Mouse (Mus musculus) testis, adult 2 months (tissue): ENCODE measurements around the gene Ispd.

Source experiments
- CTCF ChIP-seq: fragments of 200-500 bp; IDR thresholded peaks from 2 replicates; pipeline ENCODE4 v1.5.1; 2012; ENCODE audit warnings: low read depth, mild to moderate bottlenecking, inconsistent platforms, low read length, moderate library complexity; ENCODE audit not compliant: control insufficient read depth, insufficient read depth, insufficient replicate concordance
- POLR2A ChIP-seq: fragments of 200-500 bp; IDR thresholded peaks from 2 replicates; pipeline ENCODE4 v1.6.1; 2012; ENCODE audit warnings: low read depth, mild to moderate bottlenecking, inconsistent platforms, low read length, moderate library complexity; ENCODE audit not compliant: control insufficient read depth

DNA sequence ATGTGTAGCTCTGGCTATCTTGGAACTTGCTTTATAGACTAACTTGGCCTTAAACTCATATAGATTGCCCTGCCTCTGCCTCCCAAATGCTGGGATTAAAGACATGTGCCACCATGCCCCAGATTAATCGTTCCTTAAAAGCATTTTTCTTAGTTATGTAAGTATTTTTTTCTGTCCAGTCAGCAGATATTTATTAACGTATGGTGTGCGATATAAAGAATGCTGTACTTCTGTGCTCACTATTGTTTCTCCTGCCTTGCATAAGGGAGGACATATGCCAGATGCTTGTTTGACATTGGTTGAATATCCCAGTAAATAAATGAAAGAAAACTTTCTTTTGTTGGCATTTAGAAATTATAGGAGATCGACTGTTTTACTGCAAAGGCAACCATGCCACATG, 5.7 kb downstream of the Ispd start:
- TF ChIP-seq CTCF (no peak), POLR2A (no peak)
